Mouse (Mus musculus) MEL (cell line): ENCODE measurements around the gene Axin1. TPM values are rescaled to one million over a fixed set of nuclear protein-coding genes. Genes with fewer than 3 reads are reported as not detected.
A peak's percentile ranks its signal among the peaks of the same experiment; 100 is the strongest.
"Not testable (repeated sequence)": the region's sequence is repeated elsewhere in the genome, so short reads cannot be mapped to it uniquely, and the experiment has no call there.

Experiments
- DNase-seq: peaks from one replicate; pipeline ENCODE4 v3.0.0; 2011; ENCODE audit warnings: low read depth, low spot score
- H3K27ac ChIP-seq: 2 replicates; pipeline ENCODE4 v1.5.1; 2012; ENCODE audit warnings: low read depth, mild to moderate bottlenecking, control low read depth, low read length, moderate library complexity; ENCODE audit not compliant: control insufficient read depth
- H3K27me3 ChIP-seq, 2 experiments: fragments of 150-350 bp in 1 of 2; sonication (generic) in 1 of 2; 2 replicates each; pipeline ENCODE4 v1.6.1; 2012; ENCODE audit warnings: low read length in 2 of 2, mild to moderate bottlenecking in 2 of 2, improper control_type of control experiment in 1 of 2, moderate library complexity in 1 of 2; ENCODE audit not compliant: insufficient read depth in 2 of 2, control insufficient read depth in 1 of 2
- H3K36me3 ChIP-seq, 2 experiments: 2 replicates each; pipeline ENCODE4 v1.6.1; 2012 to 2014; ENCODE audit warnings: low read length in 2 of 2, improper control_type of control experiment in 1 of 2, inconsistent platforms in 1 of 2, mild to moderate bottlenecking in 1 of 2; ENCODE audit not compliant: insufficient read depth in 2 of 2, control insufficient read depth in 1 of 2
- H3K4me1 ChIP-seq, 2 experiments: fragments of 150-350 bp in 1 of 2; sonication (generic) in 1 of 2; 2 replicates each; pipeline ENCODE4 v1.6.1; 2012; ENCODE audit warnings: low read length in 2 of 2, improper control_type of control experiment in 1 of 2, mild to moderate bottlenecking in 1 of 2; ENCODE audit not compliant: insufficient read depth in 2 of 2, control insufficient read depth in 1 of 2
- H3K4me3 ChIP-seq, 2 experiments: fragments of 150-350 bp in 1 of 2; sonication (generic) in 1 of 2; 2 replicates each; pipeline ENCODE4 v1.5.1; 2012; ENCODE audit warnings: low read depth in 2 of 2, low read length in 2 of 2, mild to moderate bottlenecking in 2 of 2, moderate library complexity in 2 of 2, control low read depth in 1 of 2, improper control_type of control experiment in 1 of 2; ENCODE audit not compliant: control insufficient read depth in 1 of 2, insufficient read depth in 1 of 2
- H3K79me2 ChIP-seq: 2 replicates; pipeline ENCODE4 v1.6.1; 2012; ENCODE audit warnings: mild to moderate bottlenecking, low read length, moderate library complexity; ENCODE audit not compliant: control insufficient read depth, poor library complexity, insufficient read depth
- H3K9ac ChIP-seq: 2 replicates; pipeline ENCODE4 v1.6.1; 2012; ENCODE audit warnings: low read depth, mild to moderate bottlenecking, control low read depth, low read length, moderate library complexity; ENCODE audit not compliant: control insufficient read depth, poor library complexity, severe bottlenecking
- H3K9me3 ChIP-seq: fragments of 150-350 bp; sonication (generic); replicated peaks from 2 replicates; pipeline ENCODE4 v1.6.1; 2012; ENCODE audit warnings: mild to moderate bottlenecking, low read length, improper control_type of control experiment, moderate library complexity; ENCODE audit not compliant: insufficient read depth
- CHD1 ChIP-seq: IDR thresholded peaks from 2 replicates; pipeline ENCODE4 v1.6.1; 2012; ENCODE audit warnings: low read depth, mild to moderate bottlenecking, inconsistent platforms, low read length, improper control_type of control experiment
- CTCF ChIP-seq, 3 experiments: IDR thresholded peaks in 2 of 3; conservative IDR thresholded peaks in 1 of 3; 2 replicates each; pipeline ENCODE4 v1.5.1; 2011 to 2012; ENCODE audit warnings: low read length in 3 of 3, low read depth in 2 of 3, mild to moderate bottlenecking in 2 of 3, improper control_type of control experiment in 1 of 3, inconsistent platforms in 1 of 3, mixed read lengths in 1 of 3, moderate library complexity in 1 of 3; ENCODE audit not compliant: control insufficient read depth in 1 of 3, insufficient read depth in 1 of 3, poor library complexity in 1 of 3, severe bottlenecking in 1 of 3
- EP300 ChIP-seq, 2 experiments: IDR thresholded peaks; 2 replicates each; pipeline ENCODE4 v1.6.1; 2011; ENCODE audit warnings: improper control_type of control experiment in 2 of 2, low read length in 2 of 2, low read depth in 1 of 2, mild to moderate bottlenecking in 1 of 2
- GABPA ChIP-seq: IDR thresholded peaks from 2 replicates; pipeline ENCODE4 v1.6.1; 2012; ENCODE audit warnings: low read depth, mild to moderate bottlenecking, inconsistent platforms, low read length, improper control_type of control experiment, moderate library complexity
- MAX ChIP-seq: IDR thresholded peaks from 2 replicates; pipeline ENCODE4 v1.6.1; 2011; ENCODE audit warnings: low read length, improper control_type of control experiment
- MXI1 ChIP-seq: IDR thresholded peaks from 2 replicates; pipeline ENCODE4 v1.6.1; 2011; ENCODE audit warnings: mild to moderate bottlenecking, low read depth, low read length, improper control_type of control experiment
- MYC ChIP-seq: IDR thresholded peaks from 2 replicates; pipeline ENCODE4 v1.6.1; 2011; ENCODE audit warnings: low read depth, mild to moderate bottlenecking, low read length, improper control_type of control experiment, moderate library complexity
- NRF1 ChIP-seq: IDR thresholded peaks from 2 replicates; pipeline ENCODE4 v1.6.1; 2014; ENCODE audit warnings: low read depth, mild to moderate bottlenecking, inconsistent platforms, low read length, improper control_type of control experiment, moderate library complexity; ENCODE audit not compliant: poor library complexity, insufficient read depth, severe bottlenecking
- RAD21 ChIP-seq: IDR thresholded peaks from 2 replicates; pipeline ENCODE4 v1.6.1; 2011; ENCODE audit warnings: mild to moderate bottlenecking, low read depth, low read length, improper control_type of control experiment
- SMC3 ChIP-seq: IDR thresholded peaks from 2 replicates; pipeline ENCODE4 v1.6.1; 2011; ENCODE audit warnings: low read depth, low read length, improper control_type of control experiment
- UBTF ChIP-seq: IDR thresholded peaks from 2 replicates; pipeline ENCODE4 v1.6.1; 2012; ENCODE audit warnings: low read depth, mild to moderate bottlenecking, inconsistent platforms, low read length, improper control_type of control experiment, moderate library complexity, borderline replicate concordance; ENCODE audit not compliant: insufficient read depth
- ZC3H11A ChIP-seq: IDR thresholded peaks from 2 replicates; pipeline ENCODE4 v1.6.1; 2012; ENCODE audit warnings: low read depth, mild to moderate bottlenecking, inconsistent platforms, low read length, improper control_type of control experiment
- ZKSCAN1 ChIP-seq: IDR thresholded peaks from 2 replicates; pipeline ENCODE4 v1.6.1; 2012; ENCODE audit warnings: low read depth, mild to moderate bottlenecking, inconsistent platforms, low read length, improper control_type of control experiment, moderate library complexity
- ZNF384 ChIP-seq: IDR thresholded peaks from 2 replicates; pipeline ENCODE4 v1.6.1; 2012; ENCODE audit warnings: low read depth, mild to moderate bottlenecking, inconsistent platforms, low read length, improper control_type of control experiment
- polyA plus RNA-seq, 2 experiments: library from polyadenylated mRNA; stranded (reverse) in 1 of 2; unstranded in 1 of 2; fragments of >175 nt in 1 of 2; fragments of >200 nt in 1 of 2; gene quantifications; 2 replicates each; pipeline versions ENCODE4 v1.2.1 to v1.2.4; 2012; ENCODE audit warnings: low replicate concordance in 2 of 2, low read depth in 1 of 2; ENCODE audit not compliant: insufficient read length in 2 of 2, insufficient read depth in 1 of 2, missing spikeins in 1 of 2
- total RNA-seq: library from RNA; depleted of rRNA; stranded (reverse); fragments of 300-350 nt; gene quantifications from 2 replicates; pipeline ENCODE4 v1.2.3, GENCODE M21; 2012

Axin1 gene
- total and polyA plus RNA-seq, 3 experiments, result 33.5 to 54.2 TPM; not detected in 1

- H3K4me1 ChIP-seq, H3K9ac ChIP-seq, DNase-seq, H3K9me3 ChIP-seq, H3K4me3 ChIP-seq, H3K79me2 ChIP-seq, H3K27me3 ChIP-seq, H3K27ac ChIP-seq: not testable (repeated sequence)
- TF ChIP-seq CTCF (IDR thresholded peaks at IDR 0.05 in 2 of 3, conservative IDR thresholded peaks at IDR 0.05 in 1 of 3; ENCODE audit: control insufficient read depth in 1 of 3, insufficient read depth in 1 of 3, low read depth in 2 of 3, low read length in 3 of 3, poor library complexity in 1 of 3, severe bottlenecking in 1 of 3), result peak in 2 of 3 experiments; percentile 13 to 28; a peak in 2 of 6 replicates
- TF ChIP-seq SMC3, result 0 out of 2 replicates have a peak, but pooled peaks have one; percentile 2
- H3K36me3 ChIP-seq, result peaks cover 2 to 29% of the 10 kb centered on the region in 2 experiments; a peak in 3 of 4 replicates
Measured at GRCm38 (mm10) chr17:26175248-26175647, 36.8 kb downstream of the Axin1 start.

- Histone ChIP-seq H3K36me3 (peaks cover 0 to 28% of the 10 kb centered on the region in 2 experiments; a peak in 3 of 4 replicates), H3K27ac (no peak overlapping the region), H3K79me2 (peaks cover 5% of the 10 kb centered on the region; the same call in 1 of the 2 replicates), H3K4me1 (no peaks in the 10 kb centered on the region), H3K9ac (no peak overlapping the region), H3K9me3 (no peaks in the 10 kb centered on the region), H3K4me3 (no peak overlapping the region), H3K27me3 (no peaks in the 10 kb centered on the region)
- TF ChIP-seq MYC (no peak), ZNF384 (no peak), GABPA (no peak), ZC3H11A (no peak), EP300 (IDR thresholded peaks at IDR 0.05; ENCODE audit: low read depth in 1 of 2, low read length in 2 of 2) (no peak), ZKSCAN1 (no peak)
- no peak for DNase-seq
Measured at GRCm38 (mm10) chr17:26178611-26179010, 40.1 kb downstream of the Axin1 start.

GRCm38 (mm10) chr17:26181179-26181578 lies 42.7 kb downstream of the Axin1 start:
- Histone ChIP-seq H3K9ac (no peak overlapping the region), H3K9me3 (no peaks in the 10 kb centered on the region)
- TF ChIP-seq RAD21 (no peak), UBTF (no peak), CHD1 (no peak), GABPA (no peak), MAX (no peak), NRF1 (no peak), ZKSCAN1 (no peak), MXI1 (no peak)
- TF ChIP-seq, all 39 proteins: peak for 0
- Histone ChIP-seq H3K4me3 (no peak overlapping the region), H3K27me3 (no peaks in the 10 kb centered on the region), H3K36me3 (peaks cover 0 to 32% of the 10 kb centered on the region in 2 experiments; a peak in 2 of 4 replicates), H3K79me2 (peaks cover 4% of the 10 kb centered on the region; the same call in 1 of the 2 replicates), H3K27ac (no peak overlapping the region), H3K4me1 (no peaks in the 10 kb centered on the region)
- no peak for DNase-seq
